Mouse (Mus musculus): ENCODE data around the gene Rtbdn. TPM values are rescaled to one million over a fixed set of nuclear protein-coding genes. Genes with fewer than 3 reads are reported as not detected.
"Not testable (repeated sequence)": the region's sequence is repeated elsewhere in the genome, so short reads cannot be mapped to it uniquely, and the experiment has no call there.

Rtbdn gene
- polyA plus RNA-seq (2016; fragmentation: Nextera tagmentation; extraction: Ambion mirVana): 1.5 and 1.6 TPM in 2 replicates

GRCm38 (mm10) chr8:84946528-84947240 lies at the start of gene Rtbdn:
Gene Rtbdn, plus strand, starts transcription at chr8:84946991.
- Histone ChIP-seq H3K9ac (peak within 1 kb of the TSS; percentile 64), H3K4me1 (peaks cover 27% of the 10 kb centered on the region), H3K4me3 (peak within 1 kb of the TSS; percentile 51), H3K36me3 (no peaks in the 10 kb centered on the region), H3K9me3 (replicated peaks) (no peaks in the 10 kb centered on the region), H3K27ac (peak within 1 kb of the TSS; percentile 37; the same call in 1 of the 2 replicates), H3K27me3 (peaks cover 81% of the 10 kb centered on the region), H3K4me2 (replicated peaks) (peak within 1 kb of the TSS; percentile 67)
- ATAC-seq (ENCODE audit: low FRiP score): 0 out of 2 replicates have a peak, but pooled peaks have one; percentile 9
- 5% methylated on average over 17 of the region's 17 CpGs for WGBS

- no peak overlapping the region for H3K9ac ChIP-seq
- no peak overlapping the region for H3K4me2 ChIP-seq (replicated peaks)
- no peak overlapping the region for H3K4me3 ChIP-seq
- H3K9me3 ChIP-seq (replicated peaks): no peaks in the 10 kb centered on the region
- no peak overlapping the region for H3K27ac ChIP-seq
- ATAC-seq (ENCODE audit: low FRiP score): no peak
- WGBS: 60% methylated on average over 4 of the region's 4 CpGs
- H3K4me1 ChIP-seq: peaks cover 11% of the 10 kb centered on the region
- no peaks in the 10 kb centered on the region for H3K36me3 ChIP-seq
- H3K27me3 ChIP-seq: peaks cover 32% of the 10 kb centered on the region
These were observed 45.7 kb upstream of the Rtbdn start for GRCm38 (mm10) chr8:84901071-84901470.

GRCm38 (mm10) chr8:84901752-84902151 lies 45.0 kb upstream of the Rtbdn start, which contains the start of gene Klf1:
Gene Klf1, plus strand, starts transcription at chr8:84901928.
- Histone ChIP-seq H3K36me3 (no peaks in the 10 kb centered on the region), H3K9me3 (replicated peaks) (no peaks in the 10 kb centered on the region), H3K27ac (no peak within 1 kb of the TSS), H3K27me3 (peaks cover 32% of the 10 kb centered on the region), H3K4me2 (replicated peaks) (peak within 1 kb of the TSS; percentile 81), H3K4me1 (peaks cover 11% of the 10 kb centered on the region), H3K9ac (peak within 1 kb of the TSS; percentile 53), H3K4me3 (peak within 1 kb of the TSS; percentile 49)
- WGBS: 74% methylated on average over 3 of the region's 3 CpGs
- no peak for ATAC-seq (ENCODE audit: low FRiP score)

- Histone ChIP-seq H3K27me3 (peaks cover 32% of the 10 kb centered on the region), H3K9ac (peak overlapping the region; percentile 53), H3K9me3 (replicated peaks) (no peaks in the 10 kb centered on the region), H3K4me3 (peak overlapping the region; percentile 49), H3K4me1 (peaks cover 11% of the 10 kb centered on the region), H3K27ac (no peak overlapping the region), H3K4me2 (replicated peaks) (peak overlapping the region; percentile 81), H3K36me3 (no peaks in the 10 kb centered on the region)
- peak; percentile 47 for ATAC-seq (ENCODE audit: low FRiP score)
- 3% methylated on average over 24 of the region's 24 CpGs for WGBS
These were observed 44.3 kb upstream of the Rtbdn start for GRCm38 (mm10) chr8:84902367-84902919.

- H3K27me3 ChIP-seq: peaks cover 32% of the 10 kb centered on the region
- no peaks in the 10 kb centered on the region for H3K9me3 ChIP-seq (replicated peaks)
- no peak overlapping the region for H3K27ac ChIP-seq
- peak overlapping the region; percentile 49 for H3K4me3 ChIP-seq
- peak overlapping the region; percentile 81 for H3K4me2 ChIP-seq (replicated peaks)
- H3K4me1 ChIP-seq: peaks cover 11% of the 10 kb centered on the region
- H3K9ac ChIP-seq: peak overlapping the region; percentile 53
- ATAC-seq (ENCODE audit: low FRiP score): peak; percentile 84
- WGBS: under 1% methylated on average over 68 of the region's 68 CpGs
- H3K36me3 ChIP-seq: no peaks in the 10 kb centered on the region
These were observed 43.7 kb upstream of the Rtbdn start for GRCm38 (mm10) chr8:84902920-84903661.

GRCm38 (mm10) chr8:84904351-84904750 lies 42.4 kb upstream of the Rtbdn start:
- no peak overlapping the region for H3K4me2 ChIP-seq (replicated peaks)
- ATAC-seq (ENCODE audit: low FRiP score): no peak
- WGBS: 94% methylated on average over 7 of the region's 7 CpGs
- no peak overlapping the region for H3K27ac ChIP-seq
- no peak overlapping the region for H3K9ac ChIP-seq
- no peaks in the 10 kb centered on the region for H3K9me3 ChIP-seq (replicated peaks)
- no peaks in the 10 kb centered on the region for H3K36me3 ChIP-seq
- H3K4me3 ChIP-seq: no peak overlapping the region
- H3K4me1 ChIP-seq: peaks cover 20% of the 10 kb centered on the region
- H3K27me3 ChIP-seq: peaks cover 38% of the 10 kb centered on the region

- Histone ChIP-seq H3K27ac (no peak overlapping the region), H3K9ac (no peak overlapping the region), H3K27me3 (peaks cover 52% of the 10 kb centered on the region), H3K36me3 (peaks cover 22% of the 10 kb centered on the region), H3K4me1 (peaks cover 21% of the 10 kb centered on the region), H3K4me2 (replicated peaks) (no peak overlapping the region), H3K9me3 (replicated peaks) (no peaks in the 10 kb centered on the region), H3K4me3 (no peak overlapping the region)
- no peak for ATAC-seq (ENCODE audit: low FRiP score)
- WGBS: 96% methylated on average over 9 of the region's 9 CpGs
These were observed 39.8 kb upstream of the Rtbdn start for GRCm38 (mm10) chr8:84907037-84907436.

GRCm38 (mm10) chr8:84907493-84907892 lies 39.3 kb upstream of the Rtbdn start:
- no peak for ATAC-seq (ENCODE audit: low FRiP score)
- Histone ChIP-seq H3K4me3 (no peak overlapping the region), H3K27me3 (peaks cover 52% of the 10 kb centered on the region), H3K27ac (no peak overlapping the region), H3K9ac (no peak overlapping the region), H3K4me1 (peaks cover 21% of the 10 kb centered on the region), H3K4me2 (replicated peaks) (no peak overlapping the region), H3K36me3 (peaks cover 27% of the 10 kb centered on the region), H3K9me3 (replicated peaks) (no peaks in the 10 kb centered on the region)
- 77% methylated on average over 8 of the region's 8 CpGs for WGBS

- Histone ChIP-seq H3K36me3 (peaks cover 32% of the 10 kb centered on the region), H3K27me3 (peaks cover 52% of the 10 kb centered on the region), H3K4me1 (peaks cover 21% of the 10 kb centered on the region), H3K4me3 (peak overlapping the region; percentile 42; the same call in 1 of the 2 replicates), H3K4me2 (replicated peaks) (peak overlapping the region; percentile 62)
- H3K9ac ChIP-seq; H3K9me3 ChIP-seq (replicated peaks); H3K27ac ChIP-seq; ATAC-seq (ENCODE audit: low FRiP score): not testable (repeated sequence)
- 34% methylated on average over 7 of the region's 7 CpGs for WGBS
These were observed 38.8 kb upstream of the Rtbdn start for GRCm38 (mm10) chr8:84907979-84908378.

- 1% methylated on average over 45 of the region's 45 CpGs for WGBS
- Histone ChIP-seq H3K4me3 (peak within 1 kb of the TSS; percentile 42), H3K36me3 (peaks cover 34% of the 10 kb centered on the region), H3K4me1 (peaks cover 22% of the 10 kb centered on the region), H3K27ac (no peak within 1 kb of the TSS), H3K27me3 (peaks cover 58% of the 10 kb centered on the region), H3K4me2 (replicated peaks) (peak within 1 kb of the TSS; percentile 62), H3K9me3 (replicated peaks) (no peaks in the 10 kb centered on the region), H3K9ac (peak within 1 kb of the TSS; percentile 58)
- ATAC-seq (ENCODE audit: low FRiP score): peak; percentile 79
These were observed 38.2 kb upstream of the Rtbdn start, which contains the start of gene Dnase2a for GRCm38 (mm10) chr8:84908421-84909161. Gene Dnase2a, plus strand, starts transcription at chr8:84908560.

- Histone ChIP-seq H3K9me3 (replicated peaks) (no peaks in the 10 kb centered on the region), H3K36me3 (peaks cover 38% of the 10 kb centered on the region), H3K4me1 (peaks cover 21% of the 10 kb centered on the region), H3K9ac (no peak overlapping the region), H3K27ac (no peak overlapping the region), H3K4me2 (replicated peaks) (peak overlapping the region; percentile 62), H3K4me3 (peak overlapping the region; percentile 42), H3K27me3 (peaks cover 60% of the 10 kb centered on the region)
- 51% methylated on average over 20 of the region's 20 CpGs for WGBS
- ATAC-seq (ENCODE audit: low FRiP score): peak; percentile 15
These were observed 37.5 kb upstream of the Rtbdn start for GRCm38 (mm10) chr8:84909162-84909767.

Measured in hindbrain, embryonic 12.5 days (tissue).